Mouse (Mus musculus) left cerebral cortex, adult 2 months (tissue): ENCODE results near the gene Zfyve9. TPM values are rescaled to one million over a fixed set of nuclear protein-coding genes. Genes with fewer than 3 reads are reported as not detected.

ENCODE experiments used
- DNase-seq, 2 experiments: peaks; one replicate each; pipeline ENCODE4 v3.0.0; 2021 to 2022; ENCODE audit warnings: low spot score in 2 of 2, mixed read lengths in 1 of 2; ENCODE audit errors: extremely low spot score in 1 of 2
- H3K27ac ChIP-seq: fragments of 200-600 bp; 2 replicates; pipeline ENCODE4 v1.8.1; 2022
- H3K4me3 ChIP-seq: fragments of 200-600 bp; 2 replicates; pipeline ENCODE4 v1.8.1; 2022
- CTCF ChIP-seq: fragments of 200-600 bp; IDR thresholded peaks from 2 replicates; pipeline ENCODE4 v1.8.1; 2022; ENCODE audit warnings: antibody characterized with exemption, mild to moderate bottlenecking, moderate library complexity
- intact Hi-C: fragments of 180-260 bp; cut with DNase I; formaldehyde crosslinking; loops from one replicate; pipeline ENCODE4 v1.15.1; 2025
- total RNA-seq, 2 experiments: library from RNA; stranded (reverse); gene quantifications; 2 replicates each; pipeline ENCODE4 v1.2.3; 2021

Gene Zfyve9
- total RNA-seq, 2 experiments from 2014 or later: 66.4 to 78.5 TPM

GRCm38 (mm10) chr4:108789258-108789936, 8.8 kb upstream of the Zfyve9 start:
- intact Hi-C loops: no loop called here
- Histone ChIP-seq H3K4me3 (no peak overlapping the region), H3K27ac (no peak overlapping the region)
- no peak for DNase-seq
- no peak; the same call in none of the 2 replicates for TF ChIP-seq CTCF

- H3K4me3 ChIP-seq: peak overlapping the region; percentile 23
- peak; percentile 22 to 42 for DNase-seq
- peak overlapping the region; percentile 88 for H3K27ac ChIP-seq
- intact Hi-C loops: no loop called here
- TF ChIP-seq CTCF: no peak; the same call in 1 of the 2 replicates
Measured at GRCm38 (mm10) chr4:108782421-108783085, 2.0 kb upstream of the Zfyve9 start.

GRCm38 (mm10) chr4:108781596-108781995, 998 bp upstream of the Zfyve9 start:
- no peak for TF ChIP-seq CTCF
- Histone ChIP-seq H3K27ac (peak overlapping the region; percentile 88), H3K4me3 (peak overlapping the region; percentile 65)
- DNase-seq: no peak
- intact Hi-C loops: loop anchor here (2.0 kb wide), 1 partner anchor 49 kb away; no protein-coding TSS in a partner anchor

GRCm38 (mm10) chr4:108780864-108781205, 237 bp upstream of the Zfyve9 start:
- H3K4me3 ChIP-seq: peak overlapping the region; percentile 65
- no peak for TF ChIP-seq CTCF
- peak overlapping the region; percentile 88 for H3K27ac ChIP-seq
- no peak for DNase-seq
- intact Hi-C loops: loop anchor here (2.0 kb wide), 1 partner anchor 50 kb away; no protein-coding TSS in a partner anchor

- Histone ChIP-seq H3K4me3 (peak overlapping the region; percentile 65), H3K27ac (peak overlapping the region; percentile 96)
- TF ChIP-seq CTCF: no peak; the same call in 1 of the 2 replicates
- intact Hi-C loops: loop anchor here (2.0 to 10.0 kb wide), 2 partner anchors 51 to 85 kb away; no protein-coding TSS in a partner anchor
- DNase-seq: no peak
Measured at GRCm38 (mm10) chr4:108779763-108780056, 888 bp downstream of the Zfyve9 start.

- no peak overlapping the region for H3K27ac ChIP-seq
- intact Hi-C loops: no loop called here
- no peak for TF ChIP-seq CTCF
- DNase-seq: no peak
- H3K4me3 ChIP-seq: no peak overlapping the region
Measured at GRCm38 (mm10) chr4:108768527-108768926, 12.1 kb downstream of the Zfyve9 start.

- no peak for DNase-seq
- H3K4me3 ChIP-seq: no peak overlapping the region
- no peak for TF ChIP-seq CTCF
- no peak overlapping the region for H3K27ac ChIP-seq
- intact Hi-C loops: no loop called here
Measured at GRCm38 (mm10) chr4:108759583-108759982, 21.0 kb downstream of the Zfyve9 start.

- intact Hi-C loops: no loop called here
Measured at GRCm38 (mm10) chr4:108746160-108746873, 34.3 kb downstream of the Zfyve9 start.

GRCm38 (mm10) chr4:108731582-108731981, 49.0 kb downstream of the Zfyve9 start:
- TF ChIP-seq CTCF: no peak
- intact Hi-C loops: no loop called here

More at GRCm38 (mm10) chr4:108746160-108746873, 34.3 kb downstream of the Zfyve9 start:
- TF ChIP-seq CTCF: no peak
- DNase-seq: no peak
- Histone ChIP-seq H3K4me3 (no peak overlapping the region), H3K27ac (no peak overlapping the region)

GRCm38 (mm10) chr4:108730450-108730849, 50.1 kb downstream of the Zfyve9 start:
- Histone ChIP-seq H3K4me3 (no peak overlapping the region), H3K27ac (no peak overlapping the region)
- DNase-seq: no peak
- intact Hi-C loops: no loop called here
- no peak for TF ChIP-seq CTCF

More at GRCm38 (mm10) chr4:108731582-108731981, 49.0 kb downstream of the Zfyve9 start:
- no peak overlapping the region for H3K4me3 ChIP-seq
- no peak for DNase-seq
- H3K27ac ChIP-seq: no peak overlapping the region

- no peak overlapping the region for H3K4me3 ChIP-seq
- no peak overlapping the region for H3K27ac ChIP-seq
- TF ChIP-seq CTCF: no peak
- no peak for DNase-seq
- intact Hi-C loops: no loop called here
Measured at GRCm38 (mm10) chr4:108724102-108724501, 56.5 kb downstream of the Zfyve9 start.

- no peak for TF ChIP-seq CTCF
- DNase-seq: no peak
- H3K27ac ChIP-seq: no peak overlapping the region
- intact Hi-C loops: no loop called here
- H3K4me3 ChIP-seq: no peak overlapping the region
Measured at GRCm38 (mm10) chr4:108721245-108721784, 59.3 kb downstream of the Zfyve9 start.
